In the genomic region with DNA sequence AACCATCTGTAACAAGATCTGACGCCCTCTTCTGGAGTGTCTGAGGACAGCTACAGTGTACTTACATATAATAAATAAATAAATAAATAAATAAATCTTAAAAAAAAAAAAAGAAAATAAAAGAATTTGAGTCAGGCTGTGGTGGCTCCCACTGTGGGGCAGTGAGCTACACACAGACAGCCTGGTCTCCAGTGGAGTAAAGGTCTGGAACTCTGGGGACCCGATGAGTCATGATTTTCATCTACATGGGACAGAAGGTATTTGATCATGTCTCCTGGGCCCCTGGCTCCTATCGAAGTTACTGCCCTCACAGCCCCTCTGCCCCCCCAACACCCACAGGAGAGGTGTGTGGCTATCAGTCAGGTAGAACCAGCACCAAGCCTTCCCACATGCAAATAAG, we compare ENCODE assay signal across 12 mouse cellular contexts. TPM values are rescaled to one million over a fixed set of nuclear protein-coding genes. Genes with fewer than 3 reads are reported as not detected.
DNase-seq lines count a peak whose midpoint lies in the region; ATAC-seq and TF ChIP-seq lines count a peak whose summit lies in the region.
"Had no signal": no experiment of that assay in that cellular context is flagged by ENCODE, and none has a peak within 500 bp of the region (broad histone marks: within the 10 kb centered on the region; RNA-seq: fewer than 3 reads in every experiment).

No protein-coding gene starts in this region.

- TF ChIP-seq CTCF in ES-Bruce4 (IDR thresholded peaks at IDR 0.05; ENCODE audit: low read depth, low read length) = no peak

- ATAC-seq in kidney, embryonic 16.5 days (ENCODE audit: low FRiP score, low TSS enrichment) = no peak
- ATAC-seq in limb, embryonic 12.5 days (ENCODE audit: insufficient number of reproducible peaks, insufficient read depth, low FRiP score, low TSS enrichment, low read depth) = peak; percentile 56; the same call in 1 of the 2 replicates
- ATAC-seq: hindbrain, embryonic 16.5 days had no signal

- intact Hi-C loops in heart, postnatal 14 days (cut with DNase I) = no loop called here

- 0 out of 2 replicates have a peak overlapping the region, but pooled peaks have one; percentile 59 for H3K27ac ChIP-seq in heart, embryonic 10.5 days
- no peak overlapping the region; the same call in 1 of the 2 replicates for H3K27ac ChIP-seq in kidney, embryonic 16.5 days (ENCODE audit: low read length)
- H3K27ac ChIP-seq in ES-Bruce4 (ENCODE audit: insufficient read depth, low read length) = no peak overlapping the region
- H3K27ac ChIP-seq in limb, embryonic 12.5 days = peak overlapping the region; percentile 46
- H3K27ac ChIP-seq: macrophage had no signal

- DNase-seq in heart, embryonic 10.5 days (ENCODE audit: low spot score) = no peak
- DNase-seq in heart, postnatal 14 days = no peak
- DNase-seq in kidney, adult 18-20 months = no peak
- DNase-seq in right cerebral cortex, postnatal 4 days = no peak
- DNase-seq in cerebellum, postnatal 25 days = no peak
- DNase-seq: cerebellum, postnatal 14 days; right cerebral cortex, adult 18-20 months had no signal

- TF ChIP-seq EP300 in ES-Bruce4 (IDR thresholded peaks at IDR 0.05; ENCODE audit: insufficient read depth, low read depth, low read length) = no peak

- H3K4me1 ChIP-seq in heart, embryonic 10.5 days = peaks cover 7% of the 10 kb centered on the region
- peaks cover 9% of the 10 kb centered on the region for H3K4me1 ChIP-seq in kidney, embryonic 16.5 days (ENCODE audit: insufficient read depth, low read length)
- peaks cover 2% of the 10 kb centered on the region for H3K4me1 ChIP-seq in ES-Bruce4 (ENCODE audit: control insufficient read depth, insufficient read depth, low read length)
- H3K4me1 ChIP-seq in limb, embryonic 12.5 days (replicated peaks) = peaks cover 3% of the 10 kb centered on the region

- 0 out of 2 replicates have a peak, but pooled peaks cover 4% of the 10 kb centered on the region for H3K27me3 ChIP-seq in heart, embryonic 10.5 days (ENCODE audit: insufficient read depth, poor library complexity, severe bottlenecking)
- H3K27me3 ChIP-seq in kidney, embryonic 16.5 days (ENCODE audit: insufficient read depth, low read length) = no peaks in the 10 kb centered on the region
- H3K27me3 ChIP-seq in ES-Bruce4 (ENCODE audit: control insufficient read depth, insufficient read depth, low read length, poor library complexity, severe bottlenecking) = no peaks in the 10 kb centered on the region
- no peaks in the 10 kb centered on the region for H3K27me3 ChIP-seq in limb, embryonic 12.5 days

- H3K9me3 ChIP-seq in heart, embryonic 10.5 days = no peaks in the 10 kb centered on the region
- H3K9me3 ChIP-seq in kidney, embryonic 16.5 days (ENCODE audit: low read length) = no peaks in the 10 kb centered on the region
- H3K9me3 ChIP-seq in ES-Bruce4 (replicated peaks; ENCODE audit: control insufficient read depth, insufficient read depth, low read length, poor library complexity, severe bottlenecking) = no peaks in the 10 kb centered on the region
- no peaks in the 10 kb centered on the region for H3K9me3 ChIP-seq in limb, embryonic 12.5 days

- peak overlapping the region; percentile 52 for H3K4me2 ChIP-seq in kidney, embryonic 16.5 days (replicated peaks; ENCODE audit: low read depth, low read length)
- H3K4me2 ChIP-seq in limb, embryonic 12.5 days = peak overlapping the region; percentile 51

- WGBS in heart, embryonic 10.5 days = 74% methylated on average over 3 of the region's 3 CpGs
- WGBS in kidney, embryonic 16.5 days = 64% methylated on average over 2 of the region's 3 CpGs
- 72% methylated on average over 2 of the region's 3 CpGs for WGBS in limb, embryonic 12.5 days

- H3K36me3 ChIP-seq in heart, embryonic 10.5 days = no peaks in the 10 kb centered on the region
- H3K36me3 ChIP-seq in kidney, embryonic 16.5 days (ENCODE audit: insufficient read depth, low read length) = no peaks in the 10 kb centered on the region
- no peaks in the 10 kb centered on the region for H3K36me3 ChIP-seq in ES-Bruce4 (ENCODE audit: control insufficient read depth, insufficient read depth, low read length, poor library complexity, severe bottlenecking)
- H3K36me3 ChIP-seq in limb, embryonic 12.5 days = no peaks in the 10 kb centered on the region

- H3K9ac ChIP-seq in kidney, embryonic 16.5 days (replicated peaks; ENCODE audit: low read length) = peak overlapping the region; percentile 61; the same call in 1 of the 2 replicates
- peak overlapping the region; percentile 56 for H3K9ac ChIP-seq in ES-Bruce4 (ENCODE audit: low read depth, poor library complexity, severe bottlenecking)
- no peak overlapping the region; the same call in 1 of the 2 replicates for H3K9ac ChIP-seq in limb, embryonic 12.5 days (replicated peaks)

- H3K4me3 ChIP-seq in heart, embryonic 10.5 days = peak overlapping the region; percentile 48
- no peak overlapping the region for H3K4me3 ChIP-seq in kidney, embryonic 16.5 days (ENCODE audit: low read length)
- H3K4me3 ChIP-seq in ES-Bruce4 (ENCODE audit: low read depth, low read length) = no peak overlapping the region
- H3K4me3 ChIP-seq in limb, embryonic 12.5 days (replicated peaks) = peak overlapping the region; percentile 17

- TF ChIP-seq POLR2A in ES-Bruce4 (IDR thresholded peaks at IDR 0.05; ENCODE audit: insufficient read depth, low read length) = no peak

RNA-seq across cellular contexts. Expression of gene Zfp629, which starts 36.0 kb away (rescaled TPM):
- 13.0 and 13.8 TPM in 2 replicates for polyA plus RNA-seq in heart, embryonic 10.5 days (2016; fragmentation: Nextera tagmentation; extraction: Ambion mirVana)
- 10 to 100 TPM; 28.8 to 29.1 TPM for total RNA-seq in heart, postnatal 14 days (2021)
- 19.8 and 22.1 TPM in 2 replicates for polyA plus RNA-seq in kidney, embryonic 16.5 days (2015; fragmentation: Nextera tagmentation; extraction: Ambion mirVana)
- 4.9 and 6.0 TPM in 2 replicates for polyA plus RNA-seq in ES-Bruce4 (2011; ENCODE audit: insufficient read depth, insufficient read length, low read depth, missing spikeins)
- 26.1 and 30.1 TPM in 2 replicates for polyA plus RNA-seq in limb, embryonic 12.5 days (2016; fragmentation: Nextera tagmentation; extraction: Ambion mirVana)

RNA-seq across cellular contexts. Expression of gene Bcl7c, which starts 57.1 kb away (rescaled TPM):
- 32.3 and 59.4 TPM in 2 replicates for polyA plus RNA-seq in heart, embryonic 10.5 days (2016; fragmentation: Nextera tagmentation; extraction: Ambion mirVana)
- total RNA-seq in heart, postnatal 14 days (2021) = 10 to 100 TPM; 33.5 to 47.3 TPM
- polyA plus RNA-seq in kidney, embryonic 16.5 days (2015; fragmentation: Nextera tagmentation; extraction: Ambion mirVana) = 50.5 and 54.5 TPM in 2 replicates
- 48.6 and 49.8 TPM in 2 replicates for polyA plus RNA-seq in ES-Bruce4 (2011; ENCODE audit: insufficient read depth, insufficient read length, low read depth, missing spikeins)
- polyA plus RNA-seq in limb, embryonic 12.5 days (2016; fragmentation: Nextera tagmentation; extraction: Ambion mirVana) = 120 and 127 TPM in 2 replicates

Comparison
In these comparisons a context has a peak if more than half of its experiments do, and no peak if none do; other contexts are left out.
1. H3K27ac ChIP-seq: peak in heart, embryonic 10.5 days (single experiment) and limb, embryonic 12.5 days (single experiment); none in kidney, embryonic 16.5 days (single experiment) and ES-Bruce4 (single experiment).
2. H3K4me3 ChIP-seq: peak in heart, embryonic 10.5 days (single experiment) and limb, embryonic 12.5 days (single experiment); none in kidney, embryonic 16.5 days (single experiment) and ES-Bruce4 (single experiment).